Mouse (Mus musculus) embryonic facial prominence, embryonic 14.5 days (tissue): ENCODE measurements around the gene Kmt2d. TPM values are rescaled to one million over a fixed set of nuclear protein-coding genes. Genes with fewer than 3 reads are reported as not detected.
A peak's percentile ranks its signal among the peaks of the same experiment; 100 is the strongest.

Experiments used
- ATAC-seq: fragments of 200-750 bp; cut with Nextera tagmentation; 2 replicates; pipeline ENCODE4 v1.8.0; 2017; ENCODE audit warnings: low read depth, moderate number of reproducible peaks, moderate TSS enrichment
- DNase-seq: peaks from one replicate; pipeline ENCODE4 v3.0.0-alpha.2; 2015; ENCODE audit warnings: low spot score
- H3K27ac ChIP-seq: fragments of 300-500 bp; sonication (generic); replicated peaks from 2 replicates; pipeline ENCODE4 v1.5.1; 2014; ENCODE audit warnings: low read depth, mild to moderate bottlenecking, low read length, moderate library complexity
- H3K27me3 ChIP-seq: fragments of 300-500 bp; sonication (generic); replicated peaks from 2 replicates; pipeline ENCODE4 v1.6.1; 2014; ENCODE audit warnings: low read length; ENCODE audit not compliant: control insufficient read depth, insufficient read depth
- H3K36me3 ChIP-seq: fragments of 300-500 bp; sonication (generic); 2 replicates; pipeline ENCODE4 v1.6.1; 2014; ENCODE audit warnings: low read length, mixed read lengths; ENCODE audit not compliant: control insufficient read depth, insufficient read depth
- H3K4me1 ChIP-seq: fragments of 300-500 bp; sonication (generic); 2 replicates; pipeline ENCODE4 v1.6.1; 2014; ENCODE audit warnings: antibody characterized with exemption, low read length; ENCODE audit not compliant: control insufficient read depth, insufficient read depth
- H3K4me2 ChIP-seq: fragments of 300-500 bp; sonication (generic); 2 replicates; pipeline ENCODE4 v1.6.1; 2014; ENCODE audit warnings: low read depth, mild to moderate bottlenecking, low read length, moderate library complexity, mixed read lengths
- H3K4me3 ChIP-seq: fragments of 300-500 bp; sonication (generic); 2 replicates; pipeline ENCODE4 v1.5.1; 2014; ENCODE audit warnings: low read depth, mild to moderate bottlenecking, low read length
- H3K9ac ChIP-seq: fragments of 300-500 bp; sonication (generic); 2 replicates; pipeline ENCODE4 v1.6.1; 2014; ENCODE audit warnings: low read depth, mild to moderate bottlenecking, low read length, moderate library complexity, mixed read lengths
- H3K9me3 ChIP-seq: fragments of 300-500 bp; sonication (generic); 2 replicates; pipeline ENCODE4 v1.6.1; 2016; ENCODE audit warnings: low read length; ENCODE audit not compliant: control insufficient read depth
- whole genome bisulfite sequencing: fragments of 180-500 bp; shearing (Covaris S2); extraction: QIAGEN DNeasy Blood & Tissue Kit; methylation state at CpG from one replicate; pipeline ENCODE4 v1.1.7; 2014; 5-methylcytosine and 5-hydroxymethylcytosine counted together
- polyA plus RNA-seq: library from polyadenylated mRNA; unstranded; fragments of >200 nt; fragmentation: Nextera tagmentation; extraction: Ambion mirVana; gene quantifications from 2 replicates; pipeline ENCODE4 v1.2.1, GENCODE M21; 2014

Kmt2d gene
- polyA plus RNA-seq, 1 experiment from 2014 or later, result 15.5 TPM

DNA sequence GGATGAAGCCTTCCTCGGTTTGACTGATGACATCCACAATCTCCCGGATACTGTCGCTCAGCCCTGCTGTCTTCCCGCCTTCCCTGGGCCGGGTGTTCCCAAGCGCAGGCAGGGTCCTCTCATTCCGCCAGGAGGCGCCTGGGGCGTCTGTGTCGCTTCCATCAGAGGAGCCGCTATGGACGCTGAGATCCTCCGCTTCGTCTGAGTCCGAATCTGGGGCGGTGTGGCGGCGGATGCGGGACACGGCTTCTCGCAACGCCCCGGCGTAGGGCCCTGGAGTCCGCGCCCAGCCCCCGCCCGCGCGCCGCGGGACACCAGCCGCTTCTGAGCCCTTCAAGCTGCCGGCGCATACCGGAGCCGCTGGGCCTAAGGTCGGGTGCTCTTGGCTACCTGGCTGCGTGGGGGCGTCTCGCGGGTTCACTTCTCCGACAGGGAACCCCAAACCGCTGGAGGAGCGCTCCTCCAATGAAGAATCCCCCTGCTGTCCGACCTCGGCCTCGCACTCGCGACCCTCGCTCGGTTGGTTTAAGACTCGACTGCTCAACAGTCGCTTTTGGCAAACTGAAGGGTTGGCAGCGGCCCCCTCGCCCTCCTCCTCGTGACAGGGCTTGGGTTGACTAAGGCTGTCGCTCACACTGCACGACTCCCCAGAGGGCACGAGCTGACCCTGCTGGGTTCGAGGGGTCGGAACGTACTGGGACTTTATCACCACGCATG lies 65.5 kb downstream of the Kmt2d start:
- whole genome bisulfite sequencing, result 2% methylated on average over 56 of the region's 64 CpGs
- peaks cover 20% of the 10 kb centered on the region for H3K4me1 ChIP-seq
- peak overlapping the region; percentile 41 for H3K4me3 ChIP-seq
- H3K27me3 ChIP-seq, result peaks cover 96% of the 10 kb centered on the region
- H3K4me2 ChIP-seq, result peak overlapping the region; percentile 70
- no peaks in the 10 kb centered on the region for H3K36me3 ChIP-seq
- DNase-seq (peak; percentile 72), ATAC-seq (no peak)
- no peaks in the 10 kb centered on the region for H3K9me3 ChIP-seq
- no peak overlapping the region for H3K27ac ChIP-seq
- H3K9ac ChIP-seq, result peak overlapping the region; percentile 43

DNA sequence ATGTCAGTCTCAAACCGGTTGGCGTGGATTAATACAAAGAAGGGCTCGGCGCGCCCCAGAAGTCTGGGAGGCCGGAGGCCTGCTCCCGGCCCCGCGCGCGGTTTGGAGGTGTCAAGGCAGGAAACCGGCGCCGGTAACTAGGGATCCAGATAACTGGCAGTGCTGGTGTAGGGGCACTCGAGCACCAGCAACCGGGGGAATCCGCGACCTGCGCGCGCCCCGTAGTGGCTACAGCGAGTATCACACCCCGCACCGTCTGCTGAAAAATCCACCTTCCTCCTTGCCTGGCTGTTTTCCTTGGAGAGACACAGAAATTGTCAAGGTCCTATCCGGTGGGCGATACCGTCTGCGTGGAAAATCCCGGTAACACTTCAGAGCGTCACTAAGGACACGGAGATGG lies 67.0 kb downstream of the Kmt2d start:
- Histone ChIP-seq H3K27me3 (peaks cover 100% of the 10 kb centered on the region), H3K9me3 (no peaks in the 10 kb centered on the region), H3K27ac (no peak overlapping the region), H3K36me3 (no peaks in the 10 kb centered on the region), H3K4me2 (peak overlapping the region; percentile 45), H3K9ac (no peak overlapping the region), H3K4me1 (peaks cover 20% of the 10 kb centered on the region), H3K4me3 (peak overlapping the region; percentile 20; the same call in 1 of the 2 replicates)
- peak; percentile 67 for DNase-seq
- WGBS, result under 1% methylated on average over 32 of the region's 32 CpGs
- ATAC-seq, result no peak

- no peaks in the 10 kb centered on the region for H3K36me3 ChIP-seq
- DNase-seq (no peak), ATAC-seq (no peak)
- H3K9me3 ChIP-seq, result no peaks in the 10 kb centered on the region
- 5% methylated on average over 8 of the region's 8 CpGs for WGBS
- no peak overlapping the region for H3K9ac ChIP-seq
- H3K27me3 ChIP-seq, result peaks cover 100% of the 10 kb centered on the region
- H3K4me2 ChIP-seq, result no peak overlapping the region
- H3K4me3 ChIP-seq, result no peak overlapping the region
- H3K27ac ChIP-seq, result no peak overlapping the region
- peaks cover 13% of the 10 kb centered on the region for H3K4me1 ChIP-seq
Measured at GRCm38 (mm10) chr15:98802926-98803325, 68.1 kb downstream of the Kmt2d start.

DNA sequence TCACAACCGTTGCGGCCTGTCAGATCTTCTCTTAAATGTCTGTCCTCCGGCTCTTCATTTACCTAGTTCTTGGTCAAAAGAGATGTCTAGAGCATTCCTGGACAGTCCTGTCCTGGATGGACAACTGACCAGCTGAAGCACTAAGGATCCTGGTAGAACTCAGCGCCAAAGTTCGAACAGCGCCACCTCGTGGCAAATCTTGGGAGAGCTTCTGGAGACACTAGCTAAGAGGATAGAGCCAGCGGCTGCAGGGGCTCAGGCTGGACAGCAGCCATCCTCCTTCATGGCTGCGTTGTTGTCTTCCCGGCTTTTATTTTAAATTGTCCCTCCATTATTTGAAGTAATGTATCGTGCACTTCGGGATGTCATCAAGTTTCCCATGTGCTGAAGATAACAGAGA lies 71.6 kb downstream of the Kmt2d start:
- H3K9ac ChIP-seq, result no peak overlapping the region
- no peaks in the 10 kb centered on the region for H3K9me3 ChIP-seq
- no peak overlapping the region for H3K4me2 ChIP-seq
- 12% methylated on average over 12 of the region's 12 CpGs for WGBS
- H3K36me3 ChIP-seq, result no peaks in the 10 kb centered on the region
- no peaks in the 10 kb centered on the region for H3K4me1 ChIP-seq
- no peak overlapping the region for H3K27ac ChIP-seq
- DNase-seq (peak; percentile 72), ATAC-seq (no peak)
- no peak overlapping the region for H3K4me3 ChIP-seq
- H3K27me3 ChIP-seq, result peaks cover 99% of the 10 kb centered on the region

- Histone ChIP-seq H3K36me3 (no peaks in the 10 kb centered on the region), H3K4me2 (no peak overlapping the region), H3K9me3 (no peaks in the 10 kb centered on the region), H3K27ac (no peak overlapping the region), H3K27me3 (peaks cover 99% of the 10 kb centered on the region), H3K4me3 (no peak overlapping the region), H3K4me1 (no peaks in the 10 kb centered on the region), H3K9ac (no peak overlapping the region)
- ATAC-seq (no peak), DNase-seq (no peak)
- 42% methylated on average over 3 of the region's 3 CpGs for WGBS
Measured at GRCm38 (mm10) chr15:98798903-98799302, 72.1 kb downstream of the Kmt2d start.

DNA sequence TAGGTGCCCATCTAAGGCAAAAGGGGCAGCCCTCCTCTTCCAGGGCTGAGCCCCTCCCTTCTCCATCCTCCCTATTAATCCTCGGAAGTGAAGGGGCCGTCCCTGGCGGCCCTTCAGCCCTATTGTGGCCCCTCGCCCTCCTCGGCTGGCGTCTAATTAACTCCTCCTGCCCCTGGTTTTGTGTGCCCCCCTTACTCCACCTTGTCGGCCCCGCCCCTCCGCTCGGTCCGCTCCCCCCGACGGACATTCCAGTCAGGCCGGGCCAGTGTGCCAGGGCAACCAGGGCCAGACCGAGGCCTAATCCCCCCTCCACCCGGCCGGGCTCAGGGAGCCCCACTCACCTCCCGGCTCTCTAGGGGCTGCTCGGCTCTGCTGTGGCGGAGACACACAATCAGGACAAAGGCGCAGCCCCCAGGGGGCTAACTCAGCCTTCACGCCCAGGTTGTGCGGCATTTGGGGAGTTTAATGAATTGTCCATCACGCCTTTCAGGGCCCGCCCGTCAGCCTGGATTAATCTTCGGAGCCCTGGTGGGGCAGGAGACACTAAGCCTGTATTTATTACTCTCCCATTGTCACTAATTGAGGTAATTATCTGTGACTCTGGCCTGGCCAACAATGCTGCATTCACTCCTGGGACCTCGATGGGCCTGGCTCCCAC lies 73.0 kb downstream of the Kmt2d start:
- Histone ChIP-seq H3K27me3 (peaks cover 99% of the 10 kb centered on the region), H3K9ac (peak overlapping the region; percentile 25; the same call in 1 of the 2 replicates), H3K36me3 (no peaks in the 10 kb centered on the region), H3K4me2 (peak overlapping the region; percentile 12; the same call in 1 of the 2 replicates), H3K4me3 (no peak overlapping the region), H3K4me1 (0 out of 2 replicates have a peak, but pooled peaks cover under 1% of the 10 kb centered on the region), H3K27ac (no peak overlapping the region), H3K9me3 (no peaks in the 10 kb centered on the region)
- WGBS, result 3% methylated on average over 22 of the region's 28 CpGs
- DNase-seq (peak; percentile 64), ATAC-seq (peak; percentile 63; the same call in 1 of the 2 replicates)

- DNase-seq, result no peak
- Histone ChIP-seq H3K36me3 (no peaks in the 10 kb centered on the region), H3K4me1 (0 out of 2 replicates have a peak, but pooled peaks cover 9% of the 10 kb centered on the region), H3K9me3 (no peaks in the 10 kb centered on the region), H3K9ac (no peak overlapping the region), H3K27me3 (peaks cover 99% of the 10 kb centered on the region), H3K4me2 (no peak overlapping the region), H3K27ac (no peak overlapping the region), H3K4me3 (no peak overlapping the region)
- 3% methylated on average over 12 of the region's 13 CpGs for WGBS
- peak; percentile 34; the same call in 1 of the 2 replicates for ATAC-seq
Measured at GRCm38 (mm10) chr15:98796803-98797595, 74.0 kb downstream of the Kmt2d start.

DNA sequence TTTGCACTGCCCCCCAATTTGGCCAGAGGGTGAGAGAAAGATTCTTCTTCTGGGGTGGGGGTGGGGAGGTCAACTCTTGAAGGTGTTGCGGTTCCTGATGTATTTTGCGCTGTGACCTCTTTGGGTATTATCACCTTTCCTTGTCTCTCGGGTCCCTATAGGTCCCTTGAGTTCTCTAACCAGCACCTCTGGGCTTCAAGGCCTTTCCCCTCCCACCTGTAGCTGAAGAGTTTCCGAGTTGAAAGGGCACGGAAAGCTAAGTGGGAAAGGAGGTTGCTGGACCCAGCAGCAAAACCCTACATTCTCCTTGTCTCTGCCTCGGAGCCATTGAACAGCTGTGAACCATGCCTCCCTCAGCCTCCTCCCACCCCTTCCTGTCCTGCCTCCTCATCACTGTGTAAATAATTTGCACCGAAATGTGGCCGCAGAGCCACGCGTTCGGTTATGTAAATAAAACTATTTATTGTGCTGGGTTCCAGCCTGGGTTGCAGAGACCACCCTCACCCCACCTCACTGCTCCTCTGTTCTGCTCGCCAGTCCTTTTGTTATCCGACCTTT lies 77.8 kb downstream of the Kmt2d start:
- no peak for ATAC-seq
- 0 out of 2 replicates have a peak, but pooled peaks cover 9% of the 10 kb centered on the region for H3K4me1 ChIP-seq

More for the DNA sequence above, 77.8 kb downstream of the Kmt2d start:
- no peak for DNase-seq
- peak overlapping the region; percentile 33; the same call in 1 of the 2 replicates for H3K4me3 ChIP-seq
- no peak overlapping the region for H3K9ac ChIP-seq
- H3K36me3 ChIP-seq, result no peaks in the 10 kb centered on the region
- 5% methylated on average over 13 of the region's 13 CpGs for WGBS
- no peak overlapping the region for H3K27ac ChIP-seq
- H3K9me3 ChIP-seq, result no peaks in the 10 kb centered on the region
- peaks cover 99% of the 10 kb centered on the region for H3K27me3 ChIP-seq
- H3K4me2 ChIP-seq, result peak overlapping the region; percentile 48; the same call in 1 of the 2 replicates
